Mouse (Mus musculus) E14TG2a.4 (cell line): ENCODE results near the gene Fam19a5.

Experiments
- CTCF ChIP-seq: conservative IDR thresholded peaks from 2 replicates; pipeline ENCODE4 v1.5.1; 2014; ENCODE audit warnings: low read length
- NANOG ChIP-seq: IDR thresholded peaks from 2 replicates; pipeline ENCODE4 v1.6.1; 2014; ENCODE audit warnings: borderline replicate concordance, low read length, mixed read lengths
- POU5F1 ChIP-seq: IDR thresholded peaks from 2 replicates; pipeline ENCODE4 v1.6.1; 2014; ENCODE audit warnings: low read length, borderline replicate concordance

GRCm38 (mm10) chr15:87529271-87529670 is 14.8 kb upstream of the Fam19a5 start:
- TF ChIP-seq CTCF (no peak), NANOG (no peak), POU5F1 (no peak)
